Comparison of ENCODE assay signal across 18 mouse cellular contexts in genomic region chr1:136380606-136381005, GRCm38 (mm10).
"Had no signal": no experiment of that assay in that cellular context is flagged by ENCODE, and none has a peak within 500 bp of the region (broad histone marks: within the 10 kb centered on the region; RNA-seq: fewer than 3 reads in every experiment).

No protein-coding gene starts in this region.

- H3K27ac ChIP-seq: limb, embryonic 12.5 days; limb, embryonic 15.5 days; liver, embryonic 14.5 days; macrophage; midbrain, embryonic 12.5 days; midbrain, embryonic 15.5 days; neural tube, embryonic 12.5 days; neural tube, embryonic 15.5 days; stomach, postnatal 0 days had no signal

- H3K4me3 ChIP-seq: limb, embryonic 12.5 days; limb, embryonic 15.5 days; midbrain, embryonic 12.5 days; midbrain, embryonic 15.5 days; neural tube, embryonic 12.5 days; neural tube, embryonic 15.5 days had no signal

- H3K27me3 ChIP-seq: limb, embryonic 12.5 days; limb, embryonic 15.5 days; midbrain, embryonic 12.5 days; midbrain, embryonic 15.5 days; neural tube, embryonic 12.5 days; neural tube, embryonic 15.5 days had no signal

- H3K9me3 ChIP-seq: limb, embryonic 12.5 days; limb, embryonic 15.5 days; midbrain, embryonic 12.5 days; midbrain, embryonic 15.5 days; neural tube, embryonic 12.5 days; neural tube, embryonic 15.5 days had no signal

- H3K4me1 ChIP-seq: limb, embryonic 12.5 days; midbrain, embryonic 12.5 days; midbrain, embryonic 15.5 days; neural tube, embryonic 12.5 days; neural tube, embryonic 15.5 days had no signal

- H3K9ac ChIP-seq: limb, embryonic 12.5 days; limb, embryonic 15.5 days; liver, embryonic 14.5 days; liver, postnatal 0 days; lung, embryonic 14.5 days; midbrain, embryonic 12.5 days; midbrain, embryonic 15.5 days; neural tube, embryonic 12.5 days; neural tube, embryonic 15.5 days had no signal

- DNase-seq: left cerebral cortex, postnatal 4 days; liver, postnatal 0 days; right cerebral cortex, adult 18-20 months; right cerebral cortex, postnatal 14 days; right cerebral cortex, postnatal 4 days; thymus, adult 2 months; thymus, postnatal 14 days had no signal

- H3K4me2 ChIP-seq: limb, embryonic 12.5 days; limb, embryonic 15.5 days; liver, embryonic 11.5 days; lung, embryonic 14.5 days; midbrain, embryonic 12.5 days; midbrain, embryonic 15.5 days; neural tube, embryonic 12.5 days; neural tube, embryonic 15.5 days had no signal

- H3K36me3 ChIP-seq: limb, embryonic 12.5 days; limb, embryonic 15.5 days; midbrain, embryonic 12.5 days; midbrain, embryonic 15.5 days; neural tube, embryonic 12.5 days; neural tube, embryonic 15.5 days had no signal

- ATAC-seq: liver, postnatal 0 days; midbrain, embryonic 15.5 days had no signal
